Mouse (Mus musculus): Measurements from ENCODE around the gene Kcnd3. TPM values are rescaled to one million over a fixed set of nuclear protein-coding genes. Genes with fewer than 3 reads are reported as not detected.
"Not testable (repeated sequence)": the region's sequence is repeated elsewhere in the genome, so short reads cannot be mapped to it uniquely, and the experiment has no call there.

Kcnd3 gene
- total and polyA plus RNA-seq, 3 experiments: 8.4 to 11.8 (median 9.0) TPM

DNA sequence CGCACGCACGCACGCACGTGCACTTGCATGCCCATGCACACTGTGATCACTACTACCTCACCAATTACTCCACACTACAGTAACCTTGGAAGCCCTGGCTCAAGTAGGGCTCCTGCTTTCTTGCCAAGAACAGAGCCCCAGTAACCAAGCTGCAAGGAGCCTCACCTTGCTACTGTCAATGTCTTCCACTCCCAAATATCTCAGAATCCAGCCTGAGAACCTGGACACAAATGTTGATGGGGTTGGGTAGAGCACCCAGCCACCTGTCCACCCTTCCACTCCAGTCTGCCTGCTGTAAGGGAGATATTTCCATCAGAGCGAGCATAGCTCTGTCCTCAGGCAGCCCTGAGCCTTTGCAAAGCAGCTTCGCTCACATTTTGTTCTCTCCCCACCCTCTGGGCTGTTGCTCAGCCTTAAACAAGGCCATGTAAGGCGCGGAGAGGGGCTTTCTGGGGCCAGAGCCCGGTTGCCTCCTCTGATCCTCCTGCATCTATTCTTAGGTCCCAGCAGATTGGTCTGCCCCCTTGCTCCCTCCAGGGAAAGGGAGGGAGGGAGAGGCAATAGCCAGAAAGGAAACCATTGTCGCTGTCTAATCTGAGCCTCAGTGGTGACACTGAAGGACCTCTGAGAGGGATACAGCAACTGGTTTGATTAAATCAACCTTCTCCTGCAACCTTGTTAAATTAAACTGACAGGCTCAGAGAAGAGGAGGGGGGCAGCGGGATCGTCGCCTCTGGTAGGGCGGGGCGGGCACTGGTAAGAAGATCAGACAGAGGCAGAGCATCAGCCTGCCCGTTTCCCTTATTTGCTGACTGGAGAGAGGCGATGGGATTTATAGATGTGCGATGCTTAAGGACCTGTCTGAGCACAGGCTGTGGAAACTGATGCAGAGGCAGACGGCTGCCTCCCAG, 243.6 kb downstream of the Kcnd3 start:
- peak overlapping the region; percentile 41 for H3K9ac ChIP-seq (ENCODE audit: low read depth, low read length)
- H3K36me3 ChIP-seq (ENCODE audit: control insufficient read depth, insufficient read depth, low read length): no peaks in the 10 kb centered on the region; the same call in 1 of the 2 replicates
- WGBS: 32% methylated on average over 20 of the region's 20 CpGs
- no peaks in the 10 kb centered on the region for H3K27me3 ChIP-seq (ENCODE audit: control insufficient read depth, insufficient read depth, low read length)
- intact Hi-C loops (cut with DNase I): no loop called here
- H3K4me1 ChIP-seq (ENCODE audit: control insufficient read depth, insufficient read depth, low read length): peaks cover 23% of the 10 kb centered on the region
- peak overlapping the region; percentile 89 for H3K27ac ChIP-seq
- TF ChIP-seq POLR2A (IDR thresholded peaks at IDR 0.05; ENCODE audit: insufficient read depth, low read depth, low read length): peak; percentile 65; the same call in 1 of the 2 replicates
- no peak for TF ChIP-seq CTCF (IDR thresholded peaks at IDR 0.05)
- no peak for TF ChIP-seq EP300 (IDR thresholded peaks at IDR 0.05; ENCODE audit: insufficient read depth, low read depth, low read length)
- H3K79me2 ChIP-seq (replicated peaks; ENCODE audit: control insufficient read depth, insufficient read depth, low read length): no peaks in the 10 kb centered on the region
- DNase-seq: peak; percentile 61 to 66
- peak overlapping the region; percentile 17 for H3K4me3 ChIP-seq

DNA sequence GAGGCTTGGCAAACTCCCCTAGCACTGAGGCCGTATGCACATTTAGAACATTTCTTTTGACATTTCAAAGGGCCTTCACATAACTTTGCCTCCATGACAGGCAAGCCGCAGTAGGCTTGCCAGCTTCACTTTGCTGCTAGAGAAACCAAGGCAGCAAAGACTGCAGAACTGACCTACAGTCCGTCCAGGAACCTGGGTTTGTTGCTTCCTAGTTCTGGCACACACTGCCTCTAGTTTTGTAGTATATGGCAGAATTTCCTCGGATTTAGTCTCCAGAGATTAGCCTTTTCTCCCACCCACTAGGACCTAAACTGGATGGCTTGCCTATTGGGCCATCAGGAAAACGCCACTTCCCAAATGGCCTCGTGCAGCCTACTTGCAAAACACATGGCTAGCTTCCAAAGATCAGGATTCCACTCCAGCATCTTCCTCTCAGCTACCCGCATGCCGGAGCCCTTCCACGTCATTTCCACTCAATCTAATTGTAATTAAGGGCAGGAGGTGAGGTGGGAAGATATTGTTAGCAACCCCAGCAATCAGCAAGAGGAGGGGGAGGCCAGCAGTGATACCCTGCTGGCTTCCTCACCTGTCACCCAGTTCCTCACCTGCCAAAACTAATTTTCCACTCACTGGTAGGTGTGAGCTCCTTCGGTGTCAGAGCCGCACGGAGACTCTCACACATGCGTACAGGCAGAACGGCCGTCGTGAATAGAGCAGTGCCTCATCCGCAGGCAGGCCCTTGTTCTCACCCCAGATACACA, 244.4 kb downstream of the Kcnd3 start:
- H3K27me3 ChIP-seq (ENCODE audit: control insufficient read depth, insufficient read depth, low read length): no peaks in the 10 kb centered on the region
- no peak for TF ChIP-seq POLR2A (IDR thresholded peaks at IDR 0.05; ENCODE audit: insufficient read depth, low read depth, low read length)
- TF ChIP-seq EP300 (IDR thresholded peaks at IDR 0.05; ENCODE audit: insufficient read depth, low read depth, low read length): 0 out of 2 replicates have a peak, but pooled peaks have one; percentile 26
- peaks cover 24% of the 10 kb centered on the region for H3K4me1 ChIP-seq (ENCODE audit: control insufficient read depth, insufficient read depth, low read length)
- no peaks in the 10 kb centered on the region for H3K79me2 ChIP-seq (replicated peaks; ENCODE audit: control insufficient read depth, insufficient read depth, low read length)
- H3K36me3 ChIP-seq (ENCODE audit: control insufficient read depth, insufficient read depth, low read length): no peaks in the 10 kb centered on the region; the same call in 1 of the 2 replicates
- intact Hi-C loops (cut with DNase I): no loop called here
- WGBS: 35% methylated on average over 17 of the region's 17 CpGs
- peak overlapping the region; percentile 89 for H3K27ac ChIP-seq
- no peak overlapping the region; the same call in 1 of the 2 replicates for H3K4me3 ChIP-seq
- DNase-seq: peak; percentile 36 to 46
- peak overlapping the region; percentile 41 for H3K9ac ChIP-seq (ENCODE audit: low read depth, low read length)

DNA sequence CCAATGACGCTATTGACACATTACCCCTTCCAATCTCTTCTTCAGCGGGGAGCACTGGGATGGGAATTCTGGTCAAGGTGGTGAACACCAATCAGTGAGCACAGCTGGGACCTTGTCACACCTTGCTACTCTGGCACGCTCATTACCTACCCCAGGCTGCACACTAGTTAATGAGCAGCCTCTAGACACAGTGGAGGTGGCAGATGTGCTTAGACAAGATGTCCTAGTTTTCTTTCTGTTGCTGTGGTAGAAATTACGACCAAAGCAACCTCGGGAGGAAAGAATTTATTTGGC, 245.0 kb downstream of the Kcnd3 start:
- Histone ChIP-seq H3K4me3 (no peak overlapping the region), H3K36me3 (ENCODE audit: control insufficient read depth, insufficient read depth, low read length) (no peaks in the 10 kb centered on the region; the same call in 1 of the 2 replicates), H3K9ac (ENCODE audit: low read depth, low read length) (no peak overlapping the region), H3K27ac (peak overlapping the region; percentile 89), H3K27me3 (ENCODE audit: control insufficient read depth, insufficient read depth, low read length) (no peaks in the 10 kb centered on the region), H3K79me2 (replicated peaks; ENCODE audit: control insufficient read depth, insufficient read depth, low read length) (no peaks in the 10 kb centered on the region), H3K4me1 (ENCODE audit: control insufficient read depth, insufficient read depth, low read length) (peaks cover 28% of the 10 kb centered on the region)
- TF ChIP-seq EP300 (IDR thresholded peaks at IDR 0.05; ENCODE audit: insufficient read depth, low read depth, low read length): no peak
- TF ChIP-seq CTCF (IDR thresholded peaks at IDR 0.05): no peak
- no peak for TF ChIP-seq POLR2A (IDR thresholded peaks at IDR 0.05; ENCODE audit: insufficient read depth, low read depth, low read length)
- 72% methylated on average over 5 of the region's 5 CpGs for WGBS
- intact Hi-C loops (cut with DNase I): no loop called here
- DNase-seq: no peak

DNA sequence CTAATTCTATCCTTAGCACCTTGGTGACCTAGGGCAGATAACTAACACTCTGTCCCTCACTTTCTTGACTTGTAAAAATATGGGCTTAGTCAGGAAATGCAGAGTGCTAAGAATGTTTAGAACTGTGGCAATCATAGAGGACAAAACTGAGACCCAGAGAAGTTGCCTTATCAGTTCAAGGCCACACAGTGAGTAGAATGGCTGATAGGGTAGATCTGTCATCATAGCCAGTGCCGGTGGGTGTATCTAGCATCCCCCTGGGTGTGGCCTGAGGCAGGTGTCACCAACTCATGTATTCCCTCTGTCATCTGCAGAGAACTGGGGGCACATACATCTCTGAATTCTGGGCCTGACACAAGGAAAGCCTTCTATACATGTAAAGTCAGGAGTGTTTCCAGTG, 246.2 kb downstream of the Kcnd3 start:
- TF ChIP-seq CTCF (IDR thresholded peaks at IDR 0.05): no peak
- no peak for TF ChIP-seq POLR2A (IDR thresholded peaks at IDR 0.05; ENCODE audit: insufficient read depth, low read depth, low read length)
- no peak for TF ChIP-seq EP300 (IDR thresholded peaks at IDR 0.05; ENCODE audit: insufficient read depth, low read depth, low read length)
- 56% methylated on average over 1 of the region's 1 CpGs for WGBS
- intact Hi-C loops (cut with DNase I): no loop called here
- H3K27ac ChIP-seq: no peak overlapping the region
- peaks cover 29% of the 10 kb centered on the region for H3K4me1 ChIP-seq (ENCODE audit: control insufficient read depth, insufficient read depth, low read length)
- no peak overlapping the region for H3K9ac ChIP-seq (ENCODE audit: low read depth, low read length)
- H3K27me3 ChIP-seq (ENCODE audit: control insufficient read depth, insufficient read depth, low read length): no peaks in the 10 kb centered on the region
- H3K36me3 ChIP-seq (ENCODE audit: control insufficient read depth, insufficient read depth, low read length): no peaks in the 10 kb centered on the region; the same call in 1 of the 2 replicates
- DNase-seq: peak in 1 of 2 experiments; percentile 17
- no peak overlapping the region for H3K4me3 ChIP-seq
- H3K79me2 ChIP-seq (replicated peaks; ENCODE audit: control insufficient read depth, insufficient read depth, low read length): no peaks in the 10 kb centered on the region

DNA sequence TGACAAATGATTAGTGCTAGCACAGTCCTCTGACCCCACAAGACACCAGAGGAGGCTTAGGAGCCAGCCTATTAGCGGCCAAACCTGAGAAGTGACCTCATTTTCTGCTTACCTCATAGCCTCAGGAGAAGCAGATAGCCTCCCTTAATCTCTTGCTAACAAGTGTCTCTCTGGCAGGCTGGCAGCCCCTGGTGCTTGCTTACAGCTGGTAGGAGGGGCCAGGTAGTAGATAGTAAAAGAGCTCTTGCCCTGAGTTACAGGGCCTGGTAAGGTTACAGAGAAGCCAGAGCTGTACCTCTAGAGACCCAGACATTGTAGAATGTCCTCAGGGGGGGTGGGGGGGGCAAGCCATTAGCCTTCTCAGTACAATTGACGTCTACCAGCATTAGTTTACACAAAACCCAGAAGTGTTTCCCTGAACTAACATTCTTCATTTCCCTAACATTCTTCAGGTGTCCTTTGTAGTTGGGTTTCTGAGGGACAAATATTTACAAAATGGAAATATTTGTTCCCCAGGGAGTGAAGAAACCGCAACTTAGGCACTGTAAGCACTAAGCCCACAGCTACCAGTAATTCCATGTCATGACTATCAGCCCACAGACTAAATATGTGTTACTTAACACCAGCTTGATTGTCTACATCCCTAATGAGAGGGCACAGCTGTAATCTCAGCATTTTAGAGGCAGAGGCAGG, 247.3 kb downstream of the Kcnd3 start:
- TF ChIP-seq EP300 (IDR thresholded peaks at IDR 0.05; ENCODE audit: insufficient read depth, low read depth, low read length) (no peak), POLR2A (IDR thresholded peaks at IDR 0.05; ENCODE audit: insufficient read depth, low read depth, low read length) (no peak), CTCF (IDR thresholded peaks at IDR 0.05) (no peak)
- intact Hi-C loops (cut with DNase I): no loop called here
- Histone ChIP-seq H3K36me3 (ENCODE audit: control insufficient read depth, insufficient read depth, low read length) (no peaks in the 10 kb centered on the region; the same call in 1 of the 2 replicates), H3K27ac (peak overlapping the region; percentile 96), H3K4me3 (no peak overlapping the region), H3K79me2 (replicated peaks; ENCODE audit: control insufficient read depth, insufficient read depth, low read length) (no peaks in the 10 kb centered on the region), H3K9ac (ENCODE audit: low read depth, low read length) (no peak overlapping the region), H3K4me1 (ENCODE audit: control insufficient read depth, insufficient read depth, low read length) (peaks cover 25% of the 10 kb centered on the region), H3K27me3 (ENCODE audit: control insufficient read depth, insufficient read depth, low read length) (no peaks in the 10 kb centered on the region)
- DNase-seq: peak; percentile 34 to 66
- 57% methylated on average over 3 of the region's 3 CpGs for WGBS

DNA sequence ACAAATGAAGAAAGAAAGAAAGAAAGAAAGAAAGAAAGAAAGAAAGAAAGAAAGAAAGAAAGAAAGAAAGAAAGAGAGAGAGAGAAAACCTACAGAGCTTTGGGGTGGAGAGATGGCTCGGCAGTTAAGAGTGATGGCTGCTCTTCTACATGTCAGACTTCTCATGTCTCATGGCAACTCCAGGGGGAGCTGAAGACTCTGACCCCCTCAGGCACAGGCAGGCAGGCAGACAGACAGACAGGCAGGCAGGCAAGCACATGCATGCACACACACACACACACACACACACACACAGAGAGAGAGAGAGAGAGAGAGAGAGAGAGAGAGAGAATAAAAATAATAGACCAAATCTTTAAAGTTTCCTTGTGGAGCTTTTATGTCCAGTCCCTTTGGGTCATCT, 248.7 kb downstream of the Kcnd3 start:
- 32% methylated on average over 1 of the region's 1 CpGs for WGBS
- Histone ChIP-seq H3K4me1 (ENCODE audit: control insufficient read depth, insufficient read depth, low read length) (peaks cover 22% of the 10 kb centered on the region), H3K9ac (ENCODE audit: low read depth, low read length) (peak overlapping the region; percentile 53), H3K27ac (peak overlapping the region; percentile 96), H3K4me3 (peak overlapping the region; percentile 19; the same call in 1 of the 2 replicates)
- H3K79me2 ChIP-seq (replicated peaks; ENCODE audit: control insufficient read depth, insufficient read depth, low read length); intact Hi-C loops (cut with DNase I); H3K27me3 ChIP-seq (ENCODE audit: control insufficient read depth, insufficient read depth, low read length); H3K36me3 ChIP-seq (ENCODE audit: control insufficient read depth, insufficient read depth, low read length): not testable (repeated sequence)
- peak in 1 of 2 experiments; percentile 23 for DNase-seq

Measured in heart, adult 2 months (tissue).